Mouse (Mus musculus) heart, postnatal 0 days (tissue): ENCODE measurements around the gene Fads1.

ENCODE experiments used
- CTCF ChIP-seq: IDR thresholded peaks from 2 replicates; pipeline ENCODE4 v1.5.1; 2016; ENCODE audit warnings: antibody characterized with exemption, control low read depth, low read depth
- EP300 ChIP-seq: IDR thresholded peaks from 2 replicates; pipeline ENCODE4 v1.6.1; 2016; ENCODE audit warnings: antibody characterized with exemption, low read depth

DNA sequence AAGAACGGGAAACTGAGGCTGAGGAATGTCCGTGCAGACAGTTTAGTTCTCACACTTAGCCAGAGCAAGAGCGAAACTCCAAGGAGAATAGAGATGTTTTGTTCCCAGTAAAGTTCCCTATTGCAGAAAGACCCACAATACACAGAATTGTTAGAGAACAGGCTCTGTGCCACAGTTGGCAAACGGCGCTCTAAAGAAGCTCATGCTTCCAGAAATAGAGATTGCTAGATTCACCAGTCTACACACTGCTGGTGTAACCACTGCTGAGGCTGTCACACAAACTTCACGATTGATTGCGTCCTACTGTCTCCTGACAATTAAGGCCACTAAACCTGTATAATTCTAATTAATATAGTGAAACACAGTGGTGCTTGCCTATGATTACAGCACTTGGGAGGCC is 1.5 kb upstream of the Fads1 start:
- no peak for TF ChIP-seq CTCF
- TF ChIP-seq EP300: no peak
